Mouse (Mus musculus): Measurements from ENCODE around the gene Gm49373. TPM values are rescaled to one million over a fixed set of nuclear protein-coding genes. Genes with fewer than 3 reads are reported as not detected.
A peak's percentile ranks its signal among the peaks of the same experiment; 100 is the strongest.

Gene Gm49373
- total RNA-seq, 2 experiments from 2014 or later = 0.26 to 0.39 TPM

DNA sequence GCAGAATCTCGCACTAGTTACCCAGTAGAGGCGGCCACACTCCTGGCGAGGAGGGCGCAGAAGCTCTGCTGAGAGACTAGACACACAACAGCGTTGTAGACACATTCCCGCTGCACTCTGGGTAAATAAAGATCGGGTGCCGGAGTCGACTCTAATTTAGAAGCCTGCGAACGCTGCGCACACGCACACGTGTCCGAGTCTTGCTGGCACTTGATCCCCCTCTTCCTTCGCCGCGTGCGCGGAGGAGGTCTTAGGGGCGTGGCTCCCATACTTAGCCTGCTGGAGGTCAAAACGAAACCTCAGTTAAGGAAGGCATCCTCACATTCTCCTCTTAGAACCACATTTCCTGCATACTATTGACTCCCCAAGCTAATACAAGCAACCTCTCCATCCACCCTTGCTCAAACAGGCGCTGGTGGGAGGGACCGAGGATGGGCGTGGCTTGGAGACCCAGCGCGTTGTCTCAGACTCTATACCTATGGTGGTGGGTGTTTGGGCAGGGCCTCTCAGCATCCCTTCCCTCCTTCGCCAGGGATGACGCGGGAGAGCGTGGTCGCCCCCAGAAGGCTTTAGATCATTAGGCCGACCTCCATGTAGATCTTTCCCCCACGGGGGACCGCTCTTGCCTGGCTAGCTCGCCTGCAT lies 41.5 kb downstream of the Gm49373 start:
- intact Hi-C loops (cut with DNase I) = loop anchor here (2.0 to 5.0 kb wide), 2 partner anchors 61 to 105 kb away; partner anchors contain the start of genes Gm38431 and Raver1
- peak; percentile 57 to 59 for DNase-seq

DNA sequence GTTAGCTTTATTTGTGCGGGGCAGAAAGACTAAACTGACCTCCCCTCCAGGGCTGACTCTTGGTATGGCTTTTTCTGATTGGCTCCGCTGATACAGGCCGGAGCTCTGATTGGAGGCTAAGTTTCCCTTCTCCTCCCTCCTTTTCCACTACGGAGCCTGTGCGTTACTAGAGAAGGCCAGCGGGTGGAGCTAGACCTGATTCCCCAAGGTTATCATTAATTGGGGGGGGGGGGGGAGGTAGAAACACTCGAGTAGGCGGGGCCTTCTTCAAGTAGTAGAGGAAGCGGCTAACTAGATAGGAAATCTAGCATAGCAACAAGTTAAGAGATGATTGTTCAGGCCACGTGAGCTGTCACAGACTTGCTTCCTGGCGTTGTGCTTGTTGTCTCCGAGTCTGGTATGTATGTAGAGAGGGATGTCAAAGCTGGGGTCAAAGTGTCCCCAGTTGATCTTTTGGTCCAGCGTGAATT lies 42.1 kb downstream of the Gm49373 start:
- intact Hi-C loops (cut with DNase I) = loop anchor here (2.0 to 5.0 kb wide), 2 partner anchors 61 to 106 kb away; partner anchors contain the start of genes Gm38431 and Raver1
- peak; percentile 83 to 89 for DNase-seq

DNA sequence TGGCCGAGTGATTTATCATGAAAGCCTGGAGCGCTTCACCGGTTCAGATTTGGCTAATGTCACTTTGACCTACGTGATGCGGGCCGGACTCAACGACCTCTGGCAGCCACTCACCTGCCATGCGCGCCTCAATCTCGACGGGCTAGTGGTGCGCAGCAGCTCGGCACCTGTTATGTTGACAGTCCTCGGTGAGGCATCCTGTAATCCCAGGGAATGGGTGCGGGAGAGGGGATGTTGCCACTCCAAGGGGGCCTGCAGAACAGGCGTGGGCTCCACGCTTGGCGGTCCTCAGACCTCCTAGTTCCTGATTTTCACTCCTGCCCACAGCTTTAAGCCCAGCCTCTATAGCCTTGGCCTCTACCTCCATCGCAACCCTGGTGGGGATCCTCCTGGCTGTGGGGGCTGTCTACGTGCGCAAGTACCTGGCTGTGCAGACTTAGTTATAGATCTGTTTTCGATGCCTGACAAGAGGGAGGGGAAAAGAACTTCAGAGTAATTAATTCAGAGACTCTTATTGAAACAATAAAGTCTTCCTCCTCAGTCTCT lies 42.8 kb downstream of the Gm49373 start:
- intact Hi-C loops (cut with DNase I) = loop anchor here (2.0 to 5.0 kb wide), 2 partner anchors 62 to 107 kb away; partner anchors contain the start of genes Gm38431 and Raver1
- DNase-seq = no peak

DNA sequence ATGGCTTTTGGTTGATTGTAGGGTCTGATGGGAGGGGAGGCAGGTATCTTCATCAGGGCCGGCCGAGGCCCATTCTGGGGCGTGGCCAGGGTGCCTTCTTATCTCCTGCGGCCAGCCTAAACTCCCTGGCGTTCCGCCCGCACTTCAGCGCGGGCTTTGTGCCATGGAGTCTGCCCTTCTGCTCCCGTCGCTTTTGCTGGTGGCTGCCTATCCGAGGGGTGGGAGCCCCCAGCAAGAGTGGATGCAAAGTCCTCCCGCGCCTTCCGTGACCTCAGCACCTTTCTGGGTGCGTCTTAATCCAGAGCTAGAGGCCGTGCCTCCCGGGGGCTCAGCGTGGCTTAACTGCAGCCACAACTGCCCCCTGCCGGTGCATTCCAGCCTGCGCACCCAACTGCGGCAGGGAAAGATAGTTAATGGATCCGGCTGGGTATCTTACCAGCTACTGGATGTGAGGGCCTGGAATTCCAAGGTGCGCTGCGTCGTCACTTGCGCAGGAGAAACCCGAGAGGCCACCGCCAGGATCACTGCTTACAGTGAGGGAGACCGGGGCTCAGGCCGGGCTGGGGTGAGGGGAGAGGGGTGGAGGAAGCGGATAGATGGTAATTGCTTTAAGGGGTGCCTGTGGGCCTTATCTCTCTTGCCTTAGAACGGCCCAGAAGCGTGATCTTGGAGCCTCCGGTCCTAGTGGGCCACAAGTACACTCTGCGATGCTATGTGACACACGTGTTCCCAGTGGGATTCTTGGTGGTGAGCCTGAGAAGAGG lies 43.4 kb downstream of the Gm49373 start, which contains the start of gene Icam4:
TSS of gene Icam4 (plus strand) at position 83 of the 764 bp plus-strand sequence.
- peak; percentile 84 to 89 for DNase-seq
- intact Hi-C loops (cut with DNase I) = loop anchor here (2.0 to 5.0 kb wide), 3 partner anchors 27 to 107 kb away; partner anchors contain the start of genes Gm38431, Mrpl4 and Raver1

DNA sequence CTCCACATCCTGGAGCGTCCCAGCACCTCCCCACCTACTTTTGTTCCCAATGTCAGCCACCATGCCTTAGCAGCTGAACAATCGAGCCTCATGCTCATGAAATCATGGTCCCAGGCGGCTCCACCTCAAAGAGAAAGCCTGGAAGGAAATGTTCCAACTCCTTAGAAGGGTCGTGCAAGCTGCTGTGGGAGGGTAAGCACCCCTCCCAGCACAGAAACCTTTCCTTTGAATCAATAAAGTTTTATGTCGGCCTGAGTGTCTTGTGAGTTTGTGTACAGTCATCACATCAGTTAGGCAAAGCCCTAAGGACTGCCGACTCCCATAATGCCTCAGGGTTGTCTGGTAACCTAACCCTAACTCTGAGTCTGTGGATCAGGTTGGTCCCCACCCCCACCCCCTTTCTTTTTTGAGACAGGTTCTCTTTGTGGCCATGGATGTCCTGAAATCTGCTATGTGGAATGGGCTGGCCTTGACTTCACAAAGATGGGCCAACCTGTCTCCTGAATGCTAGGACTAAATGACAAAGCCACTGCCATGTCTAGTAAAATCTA lies 44.3 kb downstream of the Gm49373 start:
- intact Hi-C loops (cut with DNase I) = loop anchor here (2.0 kb wide), 1 partner anchor 26 kb away; the partner anchor contains the start of gene Mrpl4
- DNase-seq = no peak

DNA sequence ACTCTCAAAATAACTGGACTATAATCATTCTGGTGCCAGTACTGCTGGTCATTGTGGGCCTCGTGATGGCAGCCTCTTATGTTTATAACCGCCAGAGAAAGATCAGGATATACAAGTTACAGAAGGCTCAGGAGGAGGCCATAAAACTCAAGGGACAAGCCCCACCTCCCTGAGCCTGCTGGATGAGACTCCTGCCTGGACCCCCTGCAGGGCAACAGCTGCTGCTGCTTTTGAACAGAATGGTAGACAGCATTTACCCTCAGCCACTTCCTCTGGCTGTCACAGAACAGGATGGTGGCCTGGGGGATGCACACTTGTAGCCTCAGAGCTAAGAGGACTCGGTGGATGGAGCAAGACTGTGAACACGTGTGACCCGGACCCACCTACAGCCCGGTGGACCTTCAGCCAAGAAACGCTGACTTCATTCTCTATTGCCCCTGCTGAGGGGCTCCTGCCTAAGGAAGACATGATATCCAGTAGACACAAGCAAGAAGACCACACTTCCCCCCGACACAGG lies 45.1 kb downstream of the Gm49373 start:
- DNase-seq = no peak
- intact Hi-C loops (cut with DNase I) = loop anchor here (2.0 kb wide), 1 partner anchor 25 kb away; the partner anchor contains the start of gene Mrpl4

DNA sequence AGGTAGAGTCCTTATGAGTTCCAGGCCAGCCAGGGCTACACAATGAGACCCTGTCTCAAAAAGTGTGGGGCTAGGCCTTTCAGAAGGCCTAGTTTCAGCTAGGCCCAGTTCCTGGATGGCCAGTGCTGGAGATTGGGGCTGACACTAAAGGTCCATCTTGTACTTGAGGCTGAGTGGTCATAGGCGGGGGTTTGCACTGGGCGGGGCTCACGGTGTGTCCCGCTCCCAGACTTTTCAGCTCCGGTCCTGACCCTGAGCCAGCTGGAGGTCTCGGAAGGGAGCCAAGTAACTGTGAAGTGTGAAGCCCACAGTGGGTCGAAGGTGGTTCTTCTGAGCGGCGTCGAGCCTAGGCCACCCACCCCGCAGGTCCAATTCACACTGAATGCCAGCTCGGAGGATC lies 46.0 kb downstream of the Gm49373 start:
- DNase-seq = no peak
- intact Hi-C loops (cut with DNase I) = no loop called here

DNA sequence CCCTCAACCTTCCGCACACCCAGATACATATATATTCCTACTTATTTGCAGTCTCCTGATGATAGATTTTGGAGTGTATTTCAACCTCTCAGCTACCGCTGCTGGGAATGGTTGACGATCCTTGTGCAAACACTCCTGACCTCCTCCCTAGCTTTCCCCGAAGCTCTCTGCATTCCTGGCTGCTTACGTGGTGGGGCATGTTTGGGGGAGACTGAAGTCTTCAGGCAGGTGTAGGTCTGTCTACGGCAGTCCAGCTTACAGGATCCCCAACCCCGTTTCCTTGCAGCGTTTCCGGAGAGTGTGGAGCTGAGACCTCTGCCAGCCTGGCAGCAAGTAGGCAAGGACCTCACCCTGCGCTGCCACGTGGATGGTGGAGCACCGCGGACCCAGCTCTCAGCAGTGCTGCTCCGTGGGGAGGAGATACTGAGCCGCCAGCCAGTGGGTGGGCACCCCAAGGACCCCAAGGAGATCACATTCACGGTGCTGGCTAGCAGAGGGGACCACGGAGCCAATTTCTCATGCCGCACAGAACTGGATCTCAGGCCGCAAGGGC lies 47.6 kb downstream of the Gm49373 start:
- intact Hi-C loops (cut with DNase I) = no loop called here

DNA sequence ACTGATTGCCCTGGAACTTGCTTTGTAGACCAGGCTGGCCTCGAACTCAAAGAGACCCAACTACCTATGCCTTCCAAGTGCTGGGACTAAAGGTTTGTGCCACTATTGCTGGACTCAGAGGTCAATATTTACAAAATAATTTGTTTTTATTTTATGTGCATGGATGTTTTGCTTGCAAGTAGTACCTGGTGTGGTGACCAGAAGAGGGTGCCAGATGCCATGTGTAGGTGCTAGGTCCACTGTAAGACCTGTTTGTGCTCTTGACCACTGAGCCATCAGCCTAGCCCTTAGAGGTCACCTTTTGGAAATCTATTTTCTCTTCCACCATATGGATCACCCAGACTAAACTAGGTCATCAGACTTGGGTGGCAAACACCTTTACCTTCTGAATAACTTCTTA lies 50.2 kb downstream of the Gm49373 start:
- intact Hi-C loops (cut with DNase I) = no loop called here
- DNase-seq = no peak

More for the DNA sequence above, 47.6 kb downstream of the Gm49373 start:
- DNase-seq = no peak

DNA sequence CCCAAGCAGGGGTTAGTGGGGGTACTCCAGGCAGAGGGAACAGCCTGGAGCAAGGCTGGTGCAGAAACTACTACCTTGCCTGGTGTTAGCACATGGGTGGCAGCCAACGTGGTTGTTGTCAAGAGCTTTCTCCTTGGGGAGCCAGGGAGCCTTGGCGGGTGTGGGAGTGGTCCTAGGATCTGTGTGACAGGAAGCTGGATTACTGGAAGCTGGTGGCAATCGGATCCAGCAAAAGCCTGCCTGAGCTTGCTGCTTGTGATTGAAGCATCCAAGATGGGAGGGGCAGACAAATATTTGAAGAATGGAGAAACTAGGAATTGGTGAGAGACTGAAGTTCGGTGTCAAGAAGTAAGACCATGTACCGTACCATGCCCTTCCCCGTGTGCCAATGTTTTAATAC lies 50.6 kb downstream of the Gm49373 start:
- DNase-seq = no peak
- intact Hi-C loops (cut with DNase I) = no loop called here

DNA sequence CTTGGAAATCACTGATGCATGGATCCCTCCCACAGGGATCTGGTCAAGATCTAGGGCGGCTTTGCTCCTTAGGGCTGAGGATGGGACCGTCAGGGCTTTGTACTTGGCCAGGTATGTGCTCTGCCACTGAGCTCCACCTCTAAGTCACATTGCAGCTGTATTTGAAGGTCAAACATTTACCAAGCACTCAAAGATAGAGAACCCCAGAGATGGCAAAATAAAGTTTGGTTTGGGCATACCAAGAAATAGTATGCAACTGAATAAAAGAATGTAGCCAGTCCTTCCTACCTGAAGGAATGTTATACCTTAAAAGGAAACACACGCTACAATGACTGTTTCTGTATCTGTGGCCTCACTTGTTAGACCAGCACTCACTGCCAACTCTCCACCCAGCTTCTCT lies 51.5 kb downstream of the Gm49373 start:
- intact Hi-C loops (cut with DNase I) = no loop called here
- DNase-seq = no peak

DNA sequence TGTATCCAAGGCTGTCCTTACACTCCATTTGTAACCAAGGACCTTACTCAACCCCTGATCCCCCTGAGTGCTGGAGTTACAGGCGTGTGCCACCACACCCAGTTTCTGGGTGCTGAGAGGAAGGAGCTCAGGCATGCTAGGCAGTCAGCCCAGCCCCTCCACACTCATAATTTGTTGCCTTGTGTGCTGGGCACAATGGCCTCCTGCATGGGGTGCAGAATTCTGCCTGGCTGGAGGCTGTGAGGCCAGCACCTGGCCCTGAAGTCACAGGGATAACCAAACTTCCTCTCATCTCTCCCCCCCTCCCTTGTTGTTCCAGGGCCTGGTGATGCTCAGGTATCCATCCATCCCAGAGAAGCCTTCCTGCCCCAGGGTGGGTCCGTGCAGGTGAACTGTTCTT lies 54.3 kb downstream of the Gm49373 start:
- no peak for DNase-seq
- intact Hi-C loops (cut with DNase I) = no loop called here

DNA sequence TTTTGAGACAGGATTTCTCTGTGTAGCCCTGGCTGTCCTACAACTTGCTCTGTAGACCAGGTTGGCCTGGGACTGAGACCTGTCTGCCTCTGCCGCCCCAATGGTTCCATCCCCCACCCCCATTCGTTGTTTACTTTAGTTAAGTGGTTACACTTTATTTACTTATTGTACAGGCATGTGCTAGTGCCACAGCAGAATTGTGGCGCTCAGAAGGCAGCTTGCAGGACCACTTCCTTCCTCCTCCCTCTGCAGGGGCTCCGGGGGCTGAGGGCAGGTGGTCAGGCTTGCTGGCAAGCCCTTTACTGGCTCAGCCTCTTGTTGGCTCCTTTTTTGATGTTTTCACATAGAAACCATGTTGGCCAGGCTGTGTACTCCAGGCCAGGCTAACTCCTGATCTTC lies 55.7 kb downstream of the Gm49373 start:
- intact Hi-C loops (cut with DNase I) = no loop called here
- no peak for DNase-seq

DNA sequence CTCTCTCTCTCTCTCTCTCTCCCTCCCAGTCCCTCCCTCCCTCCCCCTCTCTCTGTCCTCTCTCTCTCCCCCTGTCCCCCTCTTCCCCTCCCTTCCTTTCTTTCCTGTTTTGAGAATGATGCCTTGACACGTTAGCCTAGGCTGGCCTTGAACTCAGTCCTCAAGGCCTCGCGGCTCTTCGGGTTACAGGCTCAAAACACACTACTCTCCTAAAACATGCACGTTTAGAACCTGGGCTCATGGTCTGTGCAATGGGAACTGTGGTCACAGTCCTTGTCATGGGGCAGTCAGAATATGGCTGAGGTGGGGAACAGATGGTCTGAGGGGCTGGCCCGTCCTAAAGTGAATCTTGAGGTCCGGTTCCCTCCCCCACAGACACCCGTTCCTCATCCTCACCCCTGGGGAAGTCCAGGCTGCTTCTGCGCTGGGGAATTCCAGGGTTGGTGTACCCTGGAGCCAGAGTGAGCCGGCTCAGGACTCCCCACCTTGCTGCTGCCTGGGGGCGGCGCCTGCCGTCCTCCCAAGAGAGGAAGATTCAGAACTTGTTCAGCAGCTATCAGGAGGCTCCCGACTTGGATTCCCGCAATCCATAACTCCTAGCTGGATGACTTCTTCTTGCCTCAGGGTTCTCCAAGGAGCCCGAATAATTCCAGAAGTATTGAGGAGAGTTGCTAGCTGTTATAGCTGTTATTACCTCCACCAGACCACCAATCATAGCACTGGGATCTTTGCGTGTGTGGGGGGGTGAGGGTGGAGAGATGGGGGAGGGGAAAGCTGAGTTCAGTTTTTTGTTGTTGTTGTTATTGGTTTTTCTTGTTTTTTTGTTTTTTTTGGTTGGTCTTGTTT lies 56.3 kb downstream of the Gm49373 start:
- intact Hi-C loops (cut with DNase I) = no loop called here
- DNase-seq = peak in 1 of 2 experiments; percentile 27

DNA sequence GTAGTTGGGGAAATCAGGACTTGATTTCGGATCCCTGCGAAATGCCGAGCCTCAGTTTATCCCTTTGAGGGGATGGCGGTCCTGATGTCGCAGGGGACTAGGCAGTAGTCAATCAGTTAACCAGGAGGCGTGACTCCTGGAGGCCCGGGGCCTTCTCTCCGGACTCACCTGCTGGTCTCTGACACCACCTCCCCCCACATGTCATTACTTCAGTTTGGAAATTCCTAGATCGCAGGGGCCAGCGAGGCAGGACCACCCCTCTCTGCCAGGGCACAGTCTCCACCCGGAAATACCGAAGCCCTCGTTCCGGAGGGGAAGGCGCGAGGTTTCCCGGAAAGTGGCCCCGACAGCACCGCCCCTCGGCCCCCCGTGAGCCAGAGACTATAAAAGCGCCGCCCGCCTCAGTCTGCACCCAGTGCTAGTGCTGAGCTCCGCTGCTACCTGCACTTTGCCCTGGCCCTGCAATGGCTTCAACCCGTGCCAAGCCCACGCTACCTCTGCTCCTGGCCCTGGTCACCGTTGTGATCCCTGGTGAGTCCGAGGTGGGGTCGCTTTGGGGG lies 57.2 kb downstream of the Gm49373 start, which contains the start of gene Icam1:
TSS of gene Icam1 (plus strand) at position 415 of the 560 bp plus-strand sequence.
- peak; percentile 73 for DNase-seq
- intact Hi-C loops (cut with DNase I) = no loop called here

DNA sequence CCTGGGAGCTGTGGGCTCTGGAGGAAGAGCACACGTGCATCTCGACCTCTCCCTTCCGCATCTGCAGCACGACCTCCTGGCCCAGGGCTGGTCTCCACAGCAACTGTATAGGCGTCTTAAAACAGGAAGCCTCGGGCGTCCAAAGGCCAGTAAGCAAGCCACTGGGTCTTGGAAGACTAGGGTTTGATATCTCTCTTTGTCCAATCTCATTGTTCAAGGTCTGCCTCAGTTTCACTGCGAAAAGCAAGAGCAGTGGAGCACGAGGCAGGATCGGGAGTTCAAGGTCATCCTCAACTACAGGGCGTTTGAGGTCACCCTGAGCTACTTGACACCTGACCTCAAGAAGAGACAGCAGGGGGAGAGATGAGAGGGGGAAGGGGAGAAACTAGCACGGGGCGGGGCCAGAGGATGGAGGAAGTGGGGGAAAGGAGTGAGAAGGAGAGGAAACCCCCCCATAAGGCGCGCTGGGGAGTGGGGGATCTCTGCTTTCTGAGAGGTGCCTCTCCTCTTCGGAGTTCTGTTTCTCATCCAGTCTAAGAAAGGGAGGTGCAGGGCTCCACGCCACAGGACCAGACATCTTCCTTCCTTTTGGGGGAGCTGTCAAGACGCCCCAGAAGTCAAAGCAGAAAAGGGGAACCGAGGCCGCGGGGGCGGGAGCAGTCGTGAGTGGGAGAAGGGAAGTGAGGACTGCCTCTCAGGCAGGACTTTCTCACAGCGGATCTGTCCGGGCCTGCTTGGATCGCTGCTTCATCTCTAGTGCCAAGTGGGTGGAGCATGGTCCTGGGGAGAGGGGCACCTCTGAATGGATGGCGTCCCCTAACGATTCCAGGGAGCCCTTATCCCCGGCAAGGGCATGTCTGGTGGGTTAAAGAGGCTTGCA lies 58.0 kb downstream of the Gm49373 start:
- intact Hi-C loops (cut with DNase I) = no loop called here
- peak; percentile 64 to 71 for DNase-seq

Measured in heart, postnatal 14 days (tissue).